Mouse (Mus musculus) myocyte (in vitro differentiated cells): ENCODE data around the gene Ttc28. TPM values are rescaled to one million over a fixed set of nuclear protein-coding genes. Genes with fewer than 3 reads are reported as not detected.
A peak's percentile ranks its signal among the peaks of the same experiment; 100 is the strongest.

Source experiments
- H3K27me3 ChIP-seq: one replicate; pipeline ENCODE4 v1.6.1; 2011; ENCODE audit not compliant: control insufficient read depth, insufficient read depth, insufficient read length
- H3K36me3 ChIP-seq: one replicate; pipeline ENCODE4 v1.6.1; 2011; ENCODE audit not compliant: control insufficient read depth, insufficient read depth
- H3K4me2 ChIP-seq: one replicate; pipeline ENCODE4 v1.6.1; 2011; ENCODE audit warnings: low read depth, control low read depth
- H3K4me3 ChIP-seq: one replicate; pipeline ENCODE4 v1.5.1; 2011; ENCODE audit warnings: mild to moderate bottlenecking, control low read depth, moderate library complexity
- H3K79me2 ChIP-seq: one replicate; pipeline ENCODE4 v1.6.1; 2011; ENCODE audit not compliant: control insufficient read depth, insufficient read depth
- H3ac ChIP-seq: one replicate; pipeline ENCODE4 v1.6.1; 2011; ENCODE audit not compliant: control insufficient read depth, insufficient read length
- CEBPB ChIP-seq: IDR thresholded peaks from 2 replicates; pipeline ENCODE4 v1.6.1; 2011; ENCODE audit warnings: mild to moderate bottlenecking, moderate library complexity; ENCODE audit not compliant: poor library complexity, insufficient read depth, severe bottlenecking
- E2F4 ChIP-seq: IDR thresholded peaks from one replicate; pipeline ENCODE4 v1.6.1; 2011; ENCODE audit warnings: mild to moderate bottlenecking, control low read depth, moderate library complexity; ENCODE audit not compliant: insufficient read depth
- MAX ChIP-seq: IDR thresholded peaks from one replicate; pipeline ENCODE4 v1.6.1; 2011; ENCODE audit warnings: low read depth, mild to moderate bottlenecking, control low read depth
- MYOD1 ChIP-seq, 3 experiments: IDR thresholded peaks; one replicate each; pipeline ENCODE4 v1.6.1; 2011; ENCODE audit warnings: control low read depth in 2 of 3, low read depth in 2 of 3, mild to moderate bottlenecking in 2 of 3, moderate library complexity in 1 of 3; ENCODE audit not compliant: insufficient read length in 2 of 3, control insufficient read depth in 1 of 3
- MYOG ChIP-seq, 3 experiments: IDR thresholded peaks; one replicate each; pipeline ENCODE4 v1.6.1; 2011; ENCODE audit warnings: control low read depth in 2 of 3, low read depth in 2 of 3, mild to moderate bottlenecking in 2 of 3; ENCODE audit not compliant: insufficient read length in 2 of 3, control insufficient read depth in 1 of 3, insufficient read depth in 1 of 3
- POLR2A ChIP-seq: IDR thresholded peaks from one replicate; pipeline ENCODE4 v1.6.1; 2011; ENCODE audit warnings: low read depth, mild to moderate bottlenecking, control low read depth, moderate library complexity; ENCODE audit not compliant: insufficient read length
- POLR2AphosphoS2 ChIP-seq: IDR thresholded peaks from one replicate; pipeline ENCODE4 v1.6.1; 2011; ENCODE audit warnings: low read depth, control low read depth; ENCODE audit not compliant: insufficient read length
- REST ChIP-seq: IDR thresholded peaks from one replicate; pipeline ENCODE4 v1.6.1; 2011; ENCODE audit warnings: mild to moderate bottlenecking, control low read depth, moderate library complexity; ENCODE audit not compliant: insufficient read depth, insufficient read length
- SRF ChIP-seq: IDR thresholded peaks from one replicate; pipeline ENCODE4 v1.6.1; 2011; ENCODE audit warnings: low read depth; ENCODE audit not compliant: control insufficient read depth, insufficient read length
- TCF12 ChIP-seq: IDR thresholded peaks from one replicate; pipeline ENCODE4 v1.6.1; 2011; ENCODE audit warnings: mild to moderate bottlenecking, control low read depth; ENCODE audit not compliant: poor library complexity, insufficient read depth, severe bottlenecking
- TCF3 ChIP-seq: IDR thresholded peaks from one replicate; pipeline ENCODE4 v1.6.1; 2011; ENCODE audit warnings: low read depth, control low read depth; ENCODE audit not compliant: insufficient read length
- USF1 ChIP-seq: IDR thresholded peaks from one replicate; pipeline ENCODE4 v1.6.1; 2011; ENCODE audit warnings: low read depth, mild to moderate bottlenecking, control low read depth, moderate library complexity
- polyA plus RNA-seq: library from polyadenylated mRNA; unstranded; fragments of >200 nt; fragmentation: generic; extraction: Trizol; gene quantifications from one replicate; pipeline ENCODE4 v1.2.1, GENCODE M21; 2012; ENCODE audit warnings: missing spikeins

Gene Ttc28
- polyA plus RNA-seq, 1 experiment = 8.5 TPM

- Histone ChIP-seq H3K4me3 (no peak overlapping the region), H3ac (no peak overlapping the region), H3K79me2 (no peaks in the 10 kb centered on the region), H3K27me3 (no peaks in the 10 kb centered on the region), H3K4me2 (peak overlapping the region; percentile 63), H3K36me3 (no peaks in the 10 kb centered on the region)
- no peak for TF ChIP-seq POLR2AphosphoS2
- peak; percentile 84 to 99 (median 98) for TF ChIP-seq MYOD1 (IDR thresholded peaks at IDR 0.05; ENCODE audit: control insufficient read depth in 1 of 3, insufficient read length in 2 of 3, low read depth in 2 of 3)
- TF ChIP-seq E2F4 = no peak
- no peak for TF ChIP-seq TCF3
- TF ChIP-seq MYOG (IDR thresholded peaks at IDR 0.05; ENCODE audit: control insufficient read depth in 1 of 3, insufficient read depth in 1 of 3, insufficient read length in 2 of 3, low read depth in 2 of 3) = peak; percentile 44 to 91 (median 56)
- TF ChIP-seq CEBPB = no peak
- no peak for TF ChIP-seq SRF
- TF ChIP-seq USF1 = peak; percentile 36
- no peak for TF ChIP-seq REST
- TF ChIP-seq POLR2A = peak; percentile 30
- TF ChIP-seq MAX = no peak
- TF ChIP-seq TCF12 = peak; percentile 93
Measured at GRCm38 (mm10) chr5:111205817-111206216, 326.2 kb downstream of the Ttc28 start.

GRCm38 (mm10) chr5:111207924-111208659 is 328.5 kb downstream of the Ttc28 start:
- H3K79me2 ChIP-seq = no peaks in the 10 kb centered on the region
- no peaks in the 10 kb centered on the region for H3K27me3 ChIP-seq
- H3K4me3 ChIP-seq = no peak overlapping the region
- no peaks in the 10 kb centered on the region for H3K36me3 ChIP-seq
- TF ChIP-seq REST = no peak
- TF ChIP-seq E2F4 = no peak
- no peak for TF ChIP-seq TCF12
- no peak for TF ChIP-seq SRF
- no peak for TF ChIP-seq MAX
- TF ChIP-seq MYOG (IDR thresholded peaks at IDR 0.05; ENCODE audit: control insufficient read depth in 1 of 3, insufficient read depth in 1 of 3, insufficient read length in 2 of 3, low read depth in 2 of 3) = no peak
- no peak for TF ChIP-seq USF1
- TF ChIP-seq TCF3 = no peak
- TF ChIP-seq CEBPB = no peak
- no peak for TF ChIP-seq MYOD1 (IDR thresholded peaks at IDR 0.05; ENCODE audit: control insufficient read depth in 1 of 3, insufficient read length in 2 of 3, low read depth in 2 of 3)
- TF ChIP-seq POLR2A = no peak
- TF ChIP-seq POLR2AphosphoS2 = no peak
- no peak overlapping the region for H3ac ChIP-seq
- H3K4me2 ChIP-seq = no peak overlapping the region

- TF ChIP-seq MYOG (IDR thresholded peaks at IDR 0.05; ENCODE audit: control insufficient read depth in 1 of 3, insufficient read depth in 1 of 3, insufficient read length in 2 of 3, low read depth in 2 of 3) (peak in 2 of 3 experiments; percentile 32 to 62), TCF3 (no peak), MYOD1 (IDR thresholded peaks at IDR 0.05; ENCODE audit: control insufficient read depth in 1 of 3, insufficient read length in 2 of 3, low read depth in 2 of 3) (peak in 2 of 3 experiments; percentile 33 to 58)
- no peaks in the 10 kb centered on the region for H3K79me2 ChIP-seq
- no peaks in the 10 kb centered on the region for H3K36me3 ChIP-seq
- no peak overlapping the region for H3K4me2 ChIP-seq
- no peaks in the 10 kb centered on the region for H3K27me3 ChIP-seq
- no peak overlapping the region for H3ac ChIP-seq
- no peak overlapping the region for H3K4me3 ChIP-seq
Measured at GRCm38 (mm10) chr5:111208660-111208969, 329.0 kb downstream of the Ttc28 start.

GRCm38 (mm10) chr5:111213935-111214450 is 334.4 kb downstream of the Ttc28 start:
- Histone ChIP-seq H3K4me3 (no peak overlapping the region), H3K27me3 (no peaks in the 10 kb centered on the region), H3K79me2 (no peaks in the 10 kb centered on the region), H3K4me2 (no peak overlapping the region), H3ac (no peak overlapping the region), H3K36me3 (no peaks in the 10 kb centered on the region)
- no peak for TF ChIP-seq TCF12
- TF ChIP-seq POLR2A = no peak
- no peak for TF ChIP-seq USF1
- no peak for TF ChIP-seq E2F4
- no peak for TF ChIP-seq REST
- TF ChIP-seq TCF3 = no peak
- TF ChIP-seq MYOG (IDR thresholded peaks at IDR 0.05; ENCODE audit: control insufficient read depth in 1 of 3, insufficient read depth in 1 of 3, insufficient read length in 2 of 3, low read depth in 2 of 3) = no peak

- Histone ChIP-seq H3K36me3 (no peaks in the 10 kb centered on the region), H3K4me2 (no peak overlapping the region), H3K4me3 (no peak overlapping the region), H3K79me2 (no peaks in the 10 kb centered on the region), H3K27me3 (no peaks in the 10 kb centered on the region), H3ac (no peak overlapping the region)
- TF ChIP-seq SRF = no peak
- no peak for TF ChIP-seq POLR2A
- TF ChIP-seq MYOD1 (IDR thresholded peaks at IDR 0.05; ENCODE audit: control insufficient read depth in 1 of 3, insufficient read length in 2 of 3, low read depth in 2 of 3) = no peak
- TF ChIP-seq CEBPB = no peak
- no peak for TF ChIP-seq MYOG (IDR thresholded peaks at IDR 0.05; ENCODE audit: control insufficient read depth in 1 of 3, insufficient read depth in 1 of 3, insufficient read length in 2 of 3, low read depth in 2 of 3)
- no peak for TF ChIP-seq TCF3
- no peak for TF ChIP-seq USF1
- TF ChIP-seq POLR2AphosphoS2 = no peak
- no peak for TF ChIP-seq MAX
- TF ChIP-seq REST = no peak
- TF ChIP-seq E2F4 = no peak
- TF ChIP-seq TCF12 = no peak
Measured at GRCm38 (mm10) chr5:111214890-111215289, 335.3 kb downstream of the Ttc28 start.
